Mouse (Mus musculus) ES-CJ7 (cell line): ENCODE results near the gene Aida.
"Not testable (repeated sequence)": the region's sequence is repeated elsewhere in the genome, so short reads cannot be mapped to it uniquely, and the experiment has no call there.

Experiments used
- DNase-seq: peaks from one replicate; pipeline ENCODE4 v3.0.0; 2011; ENCODE audit warnings: low read depth, low spot score

The Aida gene

DNA sequence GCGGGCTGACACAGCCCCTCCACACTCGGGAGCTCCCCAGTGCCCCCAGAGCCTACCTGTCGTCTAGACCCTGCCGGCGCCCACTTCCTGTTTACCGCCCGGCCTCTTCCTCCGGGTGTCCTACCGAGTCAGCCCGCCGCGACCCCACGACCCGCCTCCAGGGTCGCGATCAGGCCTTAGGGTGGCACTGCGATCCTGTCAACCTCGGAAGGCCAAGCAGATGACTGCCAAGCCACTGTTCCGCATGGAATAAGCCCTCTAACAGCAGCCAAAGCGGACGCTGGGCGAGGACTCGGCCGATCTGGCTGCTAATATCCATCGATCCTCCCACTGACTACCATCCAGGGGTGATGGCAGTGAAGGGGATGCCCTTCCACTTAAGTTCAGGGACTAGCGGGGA, at the start of gene Aida:
Gene Aida (plus strand): TSS at position 126 of the 400 bp plus-strand sequence.
- DNase-seq = peak; percentile 65

DNA sequence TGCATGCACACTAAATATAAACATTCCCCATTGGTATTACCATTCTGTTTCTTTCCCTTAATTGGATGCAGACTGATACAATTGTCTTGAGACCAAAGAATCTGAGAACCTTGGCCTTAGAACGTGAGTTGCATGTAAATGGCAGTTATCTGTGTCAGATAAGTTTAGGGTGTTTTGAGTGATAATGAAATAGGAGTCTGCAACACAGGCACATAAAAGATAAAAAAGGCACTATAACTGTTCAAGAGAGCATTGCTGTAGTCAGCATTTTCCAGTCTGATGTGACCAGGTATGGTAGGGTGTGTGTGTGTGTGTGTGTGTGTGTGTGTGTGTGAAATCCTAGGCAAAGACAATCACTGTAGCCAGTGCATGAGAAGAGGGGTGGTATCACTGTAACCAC, 48.2 kb upstream of the Aida start:
- no peak for DNase-seq

DNA sequence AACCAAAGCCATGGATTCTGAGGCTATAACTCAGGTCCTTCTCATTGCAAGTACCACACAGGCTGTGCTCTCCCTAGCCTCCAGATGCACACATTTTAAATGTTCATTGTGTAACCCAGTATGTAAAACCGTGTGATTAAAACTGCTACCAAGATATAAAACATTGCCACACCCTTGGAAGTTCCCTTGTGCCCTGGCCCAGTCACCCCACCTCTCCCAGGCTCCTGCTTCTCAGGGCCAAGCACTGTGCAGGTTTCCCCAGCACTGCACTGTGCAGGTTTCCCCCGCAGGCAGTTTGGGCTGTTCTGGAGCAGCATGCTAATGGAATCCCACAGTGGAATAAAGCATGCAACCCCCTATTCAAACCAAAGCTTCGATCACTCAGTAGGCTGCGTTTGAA, 45.8 kb upstream of the Aida start:
- DNase-seq = no peak

DNA sequence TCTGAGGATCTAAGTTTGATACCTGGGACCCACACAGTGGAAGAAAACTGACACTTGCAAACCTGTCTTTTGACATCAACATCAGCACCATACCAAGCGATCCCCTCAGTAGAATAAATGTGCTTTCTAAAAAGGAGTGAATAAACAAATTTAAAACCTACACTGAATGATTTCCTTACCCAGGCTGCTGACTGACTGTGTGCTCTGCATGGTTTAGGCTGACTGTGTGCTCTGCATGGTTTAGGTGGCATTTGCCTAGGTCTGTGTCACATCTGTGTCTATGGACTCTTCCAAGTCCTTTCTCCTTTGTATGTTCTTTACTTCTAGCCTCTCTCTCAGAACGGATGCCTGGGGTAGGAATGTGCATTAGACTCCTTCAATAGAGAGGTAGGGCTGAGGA, 44.6 kb upstream of the Aida start:
- DNase-seq = no peak

DNA sequence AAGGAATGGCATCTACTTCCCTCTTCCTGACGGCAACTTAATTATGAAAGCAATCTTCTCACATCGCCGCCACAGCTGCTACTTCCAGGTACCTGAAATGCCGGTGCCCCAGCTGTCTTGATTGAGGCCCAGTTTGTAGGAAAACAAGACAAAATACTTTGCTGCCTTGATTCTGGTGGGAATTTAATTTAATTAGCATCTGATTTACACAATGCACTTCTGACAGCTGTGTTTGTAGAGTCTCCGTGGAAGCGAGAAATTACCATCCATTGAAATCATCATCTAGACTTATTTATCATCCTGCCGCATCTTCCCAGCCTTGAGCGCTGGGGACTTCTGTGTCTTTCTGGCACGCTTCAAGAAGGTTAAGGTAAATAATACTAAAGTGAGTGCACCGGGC, 43.8 kb upstream of the Aida start:
- DNase-seq = no peak

DNA sequence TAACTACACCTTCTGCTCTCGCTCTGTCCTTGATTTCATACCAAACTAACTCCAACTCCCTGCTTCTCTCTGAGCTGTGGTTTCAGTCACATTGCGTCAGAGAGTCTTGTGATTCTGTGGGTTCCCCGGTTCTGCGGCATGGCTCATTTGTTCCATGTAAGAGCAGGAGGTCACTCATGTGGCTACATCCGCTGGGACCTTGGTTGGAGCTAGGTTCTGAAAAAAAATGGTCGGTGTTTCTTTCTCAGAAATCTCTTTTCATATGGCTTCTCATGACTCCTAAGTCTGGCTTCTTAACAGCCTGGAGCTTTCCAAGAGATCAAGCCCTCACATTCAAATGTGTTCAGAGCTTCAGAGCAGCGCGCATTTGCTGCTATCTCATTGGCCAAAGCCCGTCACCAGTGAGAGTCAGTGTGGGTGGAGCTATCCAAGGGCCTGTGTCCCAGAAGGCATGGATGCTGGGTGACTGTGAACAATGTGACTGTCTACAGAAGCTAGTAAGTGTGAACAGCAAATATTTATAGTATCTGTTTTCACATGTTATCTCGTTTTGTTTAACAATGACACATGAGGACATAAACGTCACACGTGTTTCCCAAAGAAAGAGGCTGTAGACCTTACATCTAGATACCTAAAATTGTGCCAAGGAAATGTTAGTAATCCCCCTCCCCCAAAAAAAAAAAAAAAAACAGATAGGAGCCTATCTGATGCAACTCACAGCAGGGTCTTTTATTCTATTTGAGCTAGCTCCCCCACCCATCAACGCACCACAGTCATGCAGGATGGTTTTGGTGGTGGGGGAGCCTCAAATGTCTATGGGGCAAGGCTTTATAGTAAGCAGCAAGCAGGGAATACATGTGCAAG, 32.0 kb upstream of the Aida start:
- DNase-seq = peak; percentile 62

DNA sequence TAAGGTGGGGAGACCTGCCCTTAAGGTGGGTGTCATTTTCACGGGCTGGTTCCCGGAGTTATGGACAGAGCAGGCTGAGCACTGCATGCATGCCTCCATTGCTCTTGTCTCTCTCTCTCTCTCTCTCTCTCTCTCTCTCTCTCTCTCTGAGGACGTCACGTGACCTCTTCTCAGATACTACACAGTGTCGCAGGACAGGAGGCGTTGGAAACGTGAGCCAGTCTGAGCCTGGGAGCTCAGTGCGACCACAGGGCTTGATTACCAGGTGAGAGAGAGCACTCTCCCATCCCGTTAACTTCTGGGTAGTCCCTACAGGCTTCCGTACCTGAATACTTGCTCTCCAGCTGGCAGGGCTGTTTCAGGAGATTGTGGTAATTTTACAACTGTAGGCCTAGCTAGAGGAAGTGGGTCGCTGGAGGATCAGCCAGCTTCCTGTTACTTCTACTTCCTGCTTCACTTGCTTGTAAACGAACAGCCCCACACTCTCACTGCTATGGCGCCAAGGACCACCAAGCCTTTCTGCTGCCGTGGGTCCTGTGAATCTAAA, 30.4 kb upstream of the Aida start:
- no peak for DNase-seq

DNA sequence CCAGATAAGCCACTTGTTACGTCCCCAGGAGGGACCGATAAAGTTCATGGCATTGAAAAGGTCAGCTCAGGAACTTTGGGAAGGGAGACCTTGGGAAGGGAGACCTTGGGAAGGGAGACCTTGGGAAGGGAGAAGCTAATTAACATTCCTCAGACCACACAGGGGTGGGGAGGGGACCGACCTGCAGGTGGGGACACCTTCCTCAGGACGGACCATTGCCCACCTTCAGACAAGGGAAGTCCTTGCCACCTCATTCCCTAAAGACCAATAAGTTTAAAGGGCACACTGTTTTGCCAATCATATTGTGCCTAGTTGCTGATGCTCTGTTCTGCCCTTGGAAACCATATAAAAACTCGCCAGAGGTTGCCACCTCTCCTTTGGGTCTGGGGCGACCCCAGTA, 28.7 kb upstream of the Aida start:
- DNase-seq = no peak

DNA sequence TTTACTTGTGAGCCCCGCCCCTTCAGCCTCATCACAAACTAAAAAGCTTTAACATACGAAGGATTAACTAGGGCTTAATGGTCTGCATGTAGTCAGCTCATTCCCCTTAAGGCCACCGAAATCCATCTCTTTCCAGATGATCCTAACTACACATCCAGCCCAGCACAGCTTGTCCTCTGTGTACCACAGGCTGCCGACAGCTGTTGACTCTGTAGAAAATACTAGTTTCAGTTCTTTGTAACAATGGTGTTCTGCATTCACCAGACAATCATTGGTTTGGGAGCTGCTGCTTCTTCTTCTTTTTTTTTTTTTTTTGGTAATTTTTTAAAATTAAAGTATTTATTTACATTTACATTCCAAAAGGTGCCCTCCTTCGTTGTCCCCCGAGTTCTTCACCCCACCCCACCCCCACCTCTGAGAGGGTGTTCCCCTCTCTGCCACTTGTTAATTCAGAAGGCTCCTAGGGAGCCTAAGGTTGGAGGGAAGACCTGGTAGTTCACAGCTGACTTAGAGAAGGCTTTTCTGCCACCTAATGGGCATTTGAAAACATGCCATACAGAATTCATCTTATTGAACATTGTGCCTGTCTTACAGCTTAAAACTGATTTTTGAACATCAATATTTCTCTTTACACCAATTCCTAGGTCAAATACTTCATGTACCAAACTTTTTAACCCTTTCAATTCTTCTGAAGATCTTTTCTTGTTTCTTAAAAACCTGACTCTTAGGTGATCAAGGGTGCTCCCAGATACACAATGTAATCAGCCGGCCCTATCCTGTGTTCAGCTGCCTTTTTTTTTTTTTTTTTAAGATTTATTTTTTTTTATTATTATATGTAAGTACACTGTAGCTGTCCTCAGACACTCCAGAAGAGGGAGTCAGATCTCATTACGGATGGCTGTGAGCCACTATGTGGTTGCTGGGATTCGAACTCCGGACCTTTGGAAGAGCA, 23.2 kb upstream of the Aida start:
- DNase-seq = peak; percentile 62

DNA sequence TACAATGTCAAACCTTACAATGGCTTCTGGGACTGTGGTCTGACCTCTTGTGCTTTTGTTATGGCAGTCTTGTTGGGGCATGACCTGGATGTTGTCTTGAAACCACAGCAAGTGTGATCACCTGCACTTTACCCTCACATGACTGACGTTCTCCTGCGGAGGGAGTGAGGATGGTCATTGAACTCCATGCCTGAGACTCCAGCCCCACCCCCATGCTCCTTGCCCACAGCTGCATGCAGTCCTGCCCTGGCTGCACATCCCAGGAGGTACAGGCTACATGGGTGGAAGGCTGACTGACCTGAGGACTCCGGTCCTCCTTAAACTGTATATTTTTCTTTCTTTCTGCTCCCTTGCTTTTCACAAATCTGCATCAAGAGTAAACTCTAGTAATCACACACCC, 22.0 kb upstream of the Aida start:
- no peak for DNase-seq

DNA sequence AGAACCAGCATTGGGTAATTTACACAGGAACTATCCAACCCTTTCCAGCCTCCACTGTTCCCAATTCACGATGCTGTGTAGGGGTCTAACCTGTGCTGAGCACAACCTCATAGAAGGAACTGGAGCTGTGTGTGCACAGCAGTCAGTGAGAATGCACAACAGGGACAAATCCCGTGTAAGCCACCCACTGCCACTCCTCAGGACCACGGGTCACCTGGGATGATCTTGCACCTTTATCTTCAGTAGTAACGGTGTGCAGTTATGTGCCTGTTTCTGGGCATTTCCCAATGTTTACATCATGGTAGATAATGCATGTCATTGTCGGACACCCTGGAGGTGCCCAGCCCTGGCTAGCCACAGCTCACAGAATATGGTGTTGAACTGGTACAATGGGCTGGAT, 20.6 kb upstream of the Aida start:
- DNase-seq = no peak

DNA sequence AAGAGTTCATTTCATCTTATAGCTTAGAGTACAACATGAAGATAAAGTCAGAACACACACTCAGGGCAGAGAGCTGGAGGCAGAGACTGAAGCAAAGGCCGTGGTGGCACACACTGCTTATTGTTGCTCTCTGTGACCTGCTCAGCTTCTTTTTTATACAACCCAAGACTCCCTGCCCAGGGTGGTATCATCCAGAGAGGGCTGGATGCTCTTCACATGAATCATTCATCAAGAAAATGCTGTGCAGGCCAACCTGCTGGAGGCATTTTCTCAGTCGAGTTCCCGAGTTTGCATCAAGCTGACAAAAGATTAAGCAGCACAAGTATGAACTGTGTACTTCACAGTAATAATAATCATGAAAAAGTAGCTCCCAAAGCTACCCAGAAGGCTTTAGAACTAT, 8.0 kb upstream of the Aida start:
- DNase-seq = no peak

DNA sequence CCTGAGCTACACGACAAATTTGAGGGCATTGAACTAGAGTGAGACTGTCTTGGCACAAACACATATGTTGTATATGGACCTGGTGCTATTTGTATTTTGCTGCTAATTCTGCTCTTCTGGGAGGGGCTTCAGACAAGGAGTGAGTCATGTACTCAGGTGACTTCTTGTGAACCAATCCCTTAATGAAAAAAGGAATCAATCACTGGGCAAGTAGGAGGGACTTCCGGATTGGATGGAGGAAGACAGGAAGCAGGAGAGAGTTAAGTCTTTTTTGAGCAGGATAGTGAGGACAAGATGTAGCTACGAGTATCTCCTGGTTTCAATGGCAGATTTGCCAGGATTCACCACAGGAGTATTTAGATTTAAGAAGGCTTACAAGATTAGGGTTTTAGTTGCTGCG, 6.8 kb upstream of the Aida start:
- DNase-seq = peak; percentile 53

DNA sequence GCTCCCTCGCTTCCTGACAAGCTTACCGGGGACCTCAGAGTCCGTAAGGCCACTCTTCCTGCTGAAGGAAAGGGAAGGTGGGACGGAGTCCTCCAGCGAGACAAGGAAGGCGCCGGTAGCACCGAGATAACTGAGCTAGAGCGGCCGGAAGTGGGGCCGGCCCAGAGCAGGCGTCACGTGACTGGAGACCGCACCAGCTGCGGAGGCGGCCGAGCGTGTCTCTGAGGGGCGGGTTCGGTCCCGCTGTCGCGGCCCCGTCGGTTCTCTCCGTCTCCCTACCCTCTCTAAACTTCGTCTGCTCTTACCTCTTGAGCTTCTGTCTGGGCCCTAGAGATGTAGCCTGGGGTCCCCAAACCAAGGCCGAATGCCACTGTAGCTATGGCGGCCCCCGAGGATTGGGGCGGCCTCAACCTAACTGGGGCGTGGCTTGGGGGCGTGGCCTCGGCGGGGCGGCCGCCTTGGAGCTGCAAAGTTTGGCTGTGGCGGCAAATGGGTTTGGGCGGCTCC, 540 bp downstream of the Aida start, which contains the start of gene Brox:
Gene Brox (minus strand): TSS at position 393 of the 507 bp plus-strand sequence.
- peak; percentile 93 for DNase-seq

DNA sequence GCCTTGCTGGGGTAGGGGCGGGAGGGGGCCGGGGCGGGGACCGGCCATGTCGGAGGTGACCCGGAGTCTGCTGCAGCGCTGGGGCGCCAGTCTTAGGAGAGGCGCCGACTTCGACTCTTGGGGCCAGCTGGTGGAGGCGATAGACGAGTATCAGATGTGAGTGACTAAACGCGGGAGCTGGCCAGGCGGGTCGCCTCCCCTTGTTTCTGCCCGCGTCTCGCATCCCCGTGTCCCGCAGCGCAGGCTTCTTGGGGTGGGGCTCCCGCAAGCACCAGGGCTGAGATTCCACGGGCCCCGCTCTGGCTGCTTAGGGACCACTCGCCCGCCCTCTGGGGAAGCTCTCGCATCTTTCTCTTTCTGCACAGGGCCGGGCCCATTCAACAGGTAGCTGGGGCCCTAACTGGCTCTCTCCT, 1.1 kb downstream of the Aida start:
- peak; percentile 48 for DNase-seq

DNA sequence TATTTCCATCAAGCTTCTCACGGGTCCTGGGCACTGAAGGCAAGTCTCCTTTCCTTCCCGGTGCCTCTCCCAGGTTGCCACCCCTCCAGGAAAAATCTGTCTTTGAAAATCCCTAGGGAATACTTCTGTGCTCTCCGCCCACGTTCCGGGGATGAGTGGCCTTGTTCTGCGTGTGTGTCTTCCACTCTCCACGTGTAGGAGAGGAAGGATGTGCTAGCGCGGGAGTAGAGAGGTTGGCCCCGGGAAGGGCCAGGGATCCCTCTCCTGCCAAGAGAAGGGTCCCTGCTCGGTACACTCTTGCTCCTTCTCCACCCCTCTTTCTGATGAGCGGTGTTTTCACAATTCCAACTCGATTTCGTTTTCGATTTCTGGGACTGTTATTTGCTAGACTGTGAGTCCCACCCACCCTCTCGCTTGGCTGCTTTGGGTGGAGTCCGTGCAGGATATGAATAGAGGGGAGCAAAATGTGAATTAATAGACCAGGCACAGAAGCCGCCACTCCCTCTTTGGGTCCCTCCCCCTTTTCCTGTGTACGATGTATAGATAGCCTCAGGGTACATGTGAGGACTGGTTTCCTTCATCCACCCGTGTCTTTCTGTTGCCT, 1.6 kb downstream of the Aida start:
- peak; percentile 35 for DNase-seq

DNA sequence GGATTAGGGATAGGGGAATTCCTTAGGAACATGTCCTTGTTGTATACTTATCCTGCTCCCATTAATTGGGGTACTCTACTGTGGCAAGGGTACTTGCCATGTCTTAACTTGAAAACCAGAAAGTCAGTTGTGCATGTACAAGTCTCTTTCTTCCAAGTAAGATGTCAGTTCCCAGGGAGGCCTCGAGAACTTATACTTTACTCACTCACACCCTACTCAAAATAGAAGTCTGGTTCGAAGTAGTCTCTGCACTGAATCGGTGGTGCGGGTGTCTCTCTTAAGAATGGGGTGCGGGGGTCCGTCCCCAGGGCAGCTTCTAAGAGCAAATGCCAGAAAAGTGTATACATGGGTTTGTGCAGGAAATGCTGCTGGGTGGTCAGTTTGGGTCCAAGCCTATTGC, 2.8 kb downstream of the Aida start:
- peak; percentile 100 for DNase-seq

DNA sequence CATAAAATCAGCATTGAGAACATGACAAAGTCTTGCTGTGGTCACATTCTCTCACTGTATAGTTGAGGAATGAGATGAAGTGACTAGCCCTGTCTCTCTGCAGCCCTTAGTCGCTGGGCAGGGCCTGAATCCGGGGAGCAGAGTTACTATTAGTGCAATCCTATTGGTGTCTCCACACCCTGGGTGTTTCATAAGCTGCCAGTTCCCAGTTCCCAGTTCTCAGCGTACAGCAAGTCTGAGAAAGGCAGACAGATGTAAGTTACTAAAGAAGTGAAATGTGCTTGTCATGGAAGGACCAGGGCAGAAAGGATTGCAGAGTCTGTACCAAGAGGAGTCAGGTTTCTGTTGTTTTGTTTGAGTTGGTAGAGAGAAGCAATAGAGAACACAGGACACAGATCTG, 11.2 kb downstream of the Aida start:
- no peak for DNase-seq

DNA sequence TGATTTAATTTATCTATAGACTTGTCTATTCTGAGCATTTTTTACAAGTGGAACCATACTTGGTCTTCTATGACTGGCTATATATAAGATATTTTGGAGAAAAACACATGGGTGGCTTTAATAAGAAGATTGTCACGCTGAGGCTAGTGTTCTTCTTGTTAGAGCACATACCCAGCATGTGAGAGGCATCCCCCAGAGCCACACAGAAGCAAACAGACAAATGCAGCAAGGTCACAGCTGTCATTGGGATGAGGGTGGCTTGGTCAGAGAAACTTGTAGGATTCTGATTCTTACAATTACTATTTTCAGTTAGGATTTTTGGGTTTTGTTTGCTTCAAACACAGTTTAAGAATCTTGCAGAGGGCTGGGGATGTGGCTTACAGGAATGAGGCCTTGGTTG, 12.1 kb downstream of the Aida start:
- DNase-seq = no peak

DNA sequence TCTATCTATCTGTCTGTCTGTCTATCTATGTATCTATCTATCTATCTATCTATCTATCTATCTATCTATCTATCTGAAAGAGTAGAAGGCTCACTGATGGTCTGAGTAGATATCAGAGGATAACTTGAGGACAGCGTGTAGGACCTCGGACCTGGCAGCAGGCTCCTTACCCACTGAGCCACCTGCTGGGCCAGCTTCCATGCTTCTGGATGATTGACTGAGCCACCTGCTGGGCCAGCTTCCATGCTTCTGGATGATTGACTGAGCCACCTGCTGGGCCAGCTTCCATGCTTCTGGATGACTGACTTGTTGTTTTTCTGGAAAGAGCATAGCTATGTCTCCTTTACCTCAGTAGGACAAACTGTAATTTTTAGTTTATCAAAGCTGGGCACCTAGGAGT, 13.2 kb downstream of the Aida start:
- DNase-seq = not testable (repeated sequence)

DNA sequence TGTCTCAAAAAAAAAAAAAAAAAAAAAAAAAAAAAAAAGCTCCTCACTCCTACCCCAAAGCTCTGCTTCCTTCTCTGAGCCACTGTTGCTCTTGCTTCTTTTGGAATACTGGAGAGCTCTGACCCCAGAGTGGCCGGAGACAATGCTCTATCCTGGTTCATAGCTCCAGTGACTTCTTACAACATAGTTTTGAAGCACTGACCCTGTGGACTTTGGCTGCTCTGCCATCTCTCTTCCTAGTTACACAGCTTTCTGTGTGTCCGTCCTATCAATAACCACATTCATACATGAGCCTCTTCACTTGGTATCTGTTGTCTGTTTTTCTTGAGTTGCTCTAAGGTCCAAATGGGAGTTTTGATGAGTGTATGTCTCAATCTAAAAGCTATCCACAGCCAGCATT, 15.7 kb downstream of the Aida start:
- DNase-seq = no peak

DNA sequence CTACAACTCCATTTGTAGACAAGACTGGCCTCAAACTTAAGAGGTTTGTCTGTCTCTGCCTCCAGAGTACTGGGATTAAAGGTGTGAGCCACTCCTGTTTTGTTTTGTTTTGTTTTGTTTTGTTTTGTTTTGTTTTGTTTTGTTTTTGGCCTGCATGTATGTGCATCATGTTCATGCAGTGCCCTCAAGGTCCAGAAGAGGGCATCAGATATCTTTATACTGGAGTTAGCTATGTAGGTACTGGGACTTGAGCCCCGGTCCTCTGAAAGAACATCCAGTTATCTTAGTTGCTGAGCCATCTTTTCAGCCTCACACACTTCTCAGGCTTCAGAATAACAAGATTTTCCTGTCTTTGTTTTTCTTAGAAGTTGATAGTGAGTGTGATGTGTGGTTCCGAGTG, 19.4 kb downstream of the Aida start:
- DNase-seq = peak; percentile 62
